Mouse (Mus musculus) brain, embryonic 14.5 days (tissue): ENCODE measurements around the gene 6330409D20Rik.
A peak's percentile ranks its signal among the peaks of the same experiment; 100 is the strongest.

Source experiments
- CTCF ChIP-seq: fragments of 200-500 bp; IDR thresholded peaks from 2 replicates; pipeline ENCODE4 v1.5.1; 2012; ENCODE audit warnings: inconsistent platforms, mild to moderate bottlenecking, moderate library complexity, borderline replicate concordance; ENCODE audit not compliant: insufficient read depth, insufficient read length; ENCODE audit errors: extremely low read depth
- POLR2A ChIP-seq: fragments of 200-500 bp; IDR thresholded peaks from 2 replicates; pipeline ENCODE4 v1.6.1; 2012; ENCODE audit warnings: mild to moderate bottlenecking, inconsistent platforms, borderline replicate concordance; ENCODE audit not compliant: poor library complexity, insufficient read depth, insufficient read length, severe bottlenecking; ENCODE audit errors: extremely low read depth

GRCm38 (mm10) chr2:32741273-32742172 lies 707 bp upstream of the 6330409D20Rik start:
- no peak for TF ChIP-seq CTCF
- TF ChIP-seq POLR2A = peak; percentile 81
